Mouse (Mus musculus): ENCODE data around the gene Slamf7.

Gene Slamf7

GRCm38 (mm10) chr1:171635696-171636095 lies 17.1 kb downstream of the Slamf7 start:
- no peak for DNase-seq

DNA sequence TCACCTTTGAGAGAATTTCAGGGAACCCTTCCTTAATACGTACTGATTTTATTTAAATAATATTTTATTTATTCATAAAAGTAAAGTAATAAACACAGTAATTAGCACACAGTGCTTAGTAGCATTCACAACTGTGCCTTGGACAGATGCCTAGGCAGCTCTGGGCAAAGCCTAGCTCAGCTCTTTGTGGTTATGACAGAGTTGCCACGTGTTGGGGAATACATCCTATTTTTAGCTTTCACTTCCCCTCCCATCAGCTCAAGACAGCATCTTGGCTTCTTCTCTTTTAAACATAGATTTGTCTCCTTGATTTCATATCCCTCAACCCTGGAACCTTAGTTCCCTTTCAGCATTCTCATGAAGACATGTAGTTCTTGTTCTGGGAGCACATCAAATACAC lies 21.4 kb downstream of the Slamf7 start:
- DNase-seq, result peak in 1 of 2 experiments; percentile 14

- no peak for DNase-seq
Measured at GRCm38 (mm10) chr1:171630912-171631311, 21.9 kb downstream of the Slamf7 start.

DNA sequence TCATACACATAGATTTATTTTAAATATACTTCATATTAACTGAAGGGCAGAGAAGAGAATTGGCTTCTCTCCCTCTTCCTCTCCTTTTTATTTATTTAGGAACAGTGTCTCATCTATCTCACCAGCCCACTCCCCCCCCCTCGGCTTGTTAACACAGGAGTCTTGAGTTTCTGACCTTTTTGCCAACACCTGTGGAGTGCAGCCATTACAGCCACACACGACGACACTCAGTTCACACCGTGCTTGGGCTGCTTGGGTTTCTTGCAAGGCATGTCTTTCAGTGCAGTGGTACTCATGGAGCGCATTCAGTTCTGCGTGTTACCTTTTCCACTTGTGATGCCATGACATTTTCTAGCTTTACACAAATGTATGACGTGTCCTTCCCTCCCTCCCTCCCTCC lies 22.8 kb downstream of the Slamf7 start:
- no peak for DNase-seq

- no peak for DNase-seq
Measured at GRCm38 (mm10) chr1:171629168-171629567, 23.7 kb downstream of the Slamf7 start.

- no peak for DNase-seq
Measured at GRCm38 (mm10) chr1:171627801-171628200, 25.0 kb downstream of the Slamf7 start.

- DNase-seq, result no peak
Measured at GRCm38 (mm10) chr1:171620091-171620490, 32.7 kb downstream of the Slamf7 start.

GRCm38 (mm10) chr1:171619645-171620044 lies 33.2 kb downstream of the Slamf7 start:
- DNase-seq, result no peak

- no peak for DNase-seq
Measured at GRCm38 (mm10) chr1:171619001-171619400, 33.8 kb downstream of the Slamf7 start.

GRCm38 (mm10) chr1:171616881-171617515 lies 35.8 kb downstream of the Slamf7 start:
- DNase-seq, result peak; percentile 74 to 80

GRCm38 (mm10) chr1:171613962-171614361 lies 38.9 kb downstream of the Slamf7 start:
- peak in 1 of 2 experiments; percentile 20 for DNase-seq

DNA sequence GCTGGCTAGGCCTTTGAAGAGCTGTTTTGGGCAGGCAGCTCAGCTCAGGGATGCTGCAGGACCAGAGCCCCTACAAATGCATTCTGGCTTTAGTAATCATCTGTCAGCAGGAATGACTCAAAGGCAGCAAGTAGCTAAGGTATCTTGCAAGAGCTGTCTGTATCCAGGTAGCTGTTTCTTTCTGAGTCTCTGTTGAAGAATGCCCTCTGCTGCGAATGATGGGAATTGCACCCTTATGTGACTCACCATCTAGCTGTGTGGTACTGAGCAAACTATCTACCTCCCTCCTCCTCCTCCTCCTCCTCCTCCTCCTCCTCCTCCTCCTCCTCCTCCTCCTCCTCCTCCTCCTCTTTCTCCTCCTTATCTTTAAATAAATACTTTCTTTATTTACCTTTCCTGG lies 42.1 kb downstream of the Slamf7 start:
- DNase-seq, result peak in 1 of 2 experiments; percentile 43

GRCm38 (mm10) chr1:171610026-171610425 lies 42.8 kb downstream of the Slamf7 start:
- DNase-seq, result peak in 1 of 2 experiments; percentile 7

DNA sequence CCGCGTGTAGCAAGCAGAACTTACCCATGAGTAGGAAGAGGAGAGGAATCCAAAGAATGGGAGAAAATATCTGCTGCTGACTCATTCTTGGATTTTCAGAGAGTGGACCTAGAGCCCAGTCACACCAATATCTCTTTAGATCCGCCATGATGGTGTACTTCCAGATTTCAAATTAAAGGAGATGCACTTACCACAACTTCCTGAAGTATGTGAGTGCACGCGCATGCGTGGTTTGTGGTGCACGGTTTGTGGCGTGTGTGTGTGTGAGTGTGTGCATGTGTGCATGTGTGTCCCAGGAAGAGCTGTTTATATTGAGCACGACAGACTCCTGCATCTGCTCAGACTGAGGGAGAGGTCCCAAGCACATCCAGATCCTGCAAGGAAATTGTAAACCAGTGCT lies 45.7 kb downstream of the Slamf7 start, which contains the start of gene Ly9:
TSS of gene Ly9 (minus strand) at position 235 of the 400 bp plus-strand sequence.
- DNase-seq, result no peak

- no peak for DNase-seq
Measured at GRCm38 (mm10) chr1:171606656-171607055, 46.2 kb downstream of the Slamf7 start.

- DNase-seq, result no peak
Measured at GRCm38 (mm10) chr1:171604686-171605085, 48.1 kb downstream of the Slamf7 start.

GRCm38 (mm10) chr1:171584584-171584983 lies 68.3 kb downstream of the Slamf7 start:
- no peak for DNase-seq
